Mouse (Mus musculus): Measurements from ENCODE around the gene Rad54l. TPM values are rescaled to one million over a fixed set of nuclear protein-coding genes. Genes with fewer than 3 reads are reported as not detected.

Rad54l gene
- polyA plus RNA-seq, 1 experiment from 2014 or later: 45.8 TPM

DNA sequence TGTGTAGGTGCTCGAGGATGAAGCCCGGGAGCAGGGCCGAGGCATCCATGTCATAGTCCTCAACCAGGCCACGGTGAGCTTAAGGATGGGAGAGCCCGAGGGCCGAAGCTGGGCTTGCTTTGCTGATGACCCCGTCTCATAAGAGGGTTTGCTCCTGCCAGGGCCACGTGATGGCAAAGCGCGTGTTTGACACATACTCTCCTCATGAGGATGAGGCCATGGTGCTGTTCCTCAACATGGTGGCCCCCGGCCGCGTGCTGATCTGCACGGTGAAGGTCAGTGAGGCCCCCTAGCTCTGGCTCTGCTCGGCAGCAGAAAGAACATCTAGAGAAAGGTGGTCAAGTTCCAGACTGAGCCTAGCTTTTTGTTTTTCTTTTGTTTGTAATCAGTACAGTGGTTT lies 29.2 kb upstream of the Rad54l start:
- WGBS: 94% methylated on average over 15 of the region's 15 CpGs
- Histone ChIP-seq H3K9ac (no peak overlapping the region), H3K36me3 (ENCODE audit: poor library complexity, severe bottlenecking) (peaks cover 61% of the 10 kb centered on the region)

DNA sequence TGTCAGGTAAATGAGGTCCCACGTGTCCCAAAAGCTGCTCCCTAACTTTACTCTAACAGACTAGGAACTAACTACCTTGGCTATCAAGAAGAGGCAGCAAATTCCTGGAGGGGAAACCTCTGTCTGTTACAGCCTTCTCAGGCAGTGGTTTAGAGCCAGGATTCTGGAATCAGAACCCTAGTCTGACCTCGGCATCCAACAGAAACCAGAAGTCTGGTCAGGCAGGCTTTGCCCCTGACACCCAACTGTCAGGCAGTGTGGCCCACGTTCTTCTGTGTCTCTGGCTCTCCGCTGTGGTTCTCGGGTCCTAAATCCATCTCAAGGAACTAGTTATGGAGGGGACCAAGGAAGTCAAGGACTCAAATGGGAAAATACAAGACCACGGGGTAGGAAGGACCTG lies 27.7 kb upstream of the Rad54l start, which contains the start of gene Lurap1:
Gene Lurap1 (minus strand): TSS at position 101 of the 400 bp plus-strand sequence.
- Histone ChIP-seq H3K4me1 (peaks cover 21% of the 10 kb centered on the region), H3K27ac (peak within 1 kb of the TSS; percentile 80), H3K4me3 (peak within 1 kb of the TSS; percentile 73), H3K9ac (peak within 1 kb of the TSS; percentile 91), H3K27me3 (no peaks in the 10 kb centered on the region), H3K4me2 (peak within 1 kb of the TSS; percentile 71), H3K36me3 (ENCODE audit: poor library complexity, severe bottlenecking) (peaks cover 46% of the 10 kb centered on the region), H3K9me3 (replicated peaks) (no peaks in the 10 kb centered on the region)
- 82% methylated on average over 6 of the region's 6 CpGs for WGBS
- ATAC-seq: no peak

More for the DNA sequence above, 29.2 kb upstream of the Rad54l start:
- Histone ChIP-seq H3K27ac (no peak overlapping the region), H3K9me3 (replicated peaks) (no peaks in the 10 kb centered on the region), H3K27me3 (no peaks in the 10 kb centered on the region), H3K4me2 (no peak overlapping the region), H3K4me3 (no peak overlapping the region), H3K4me1 (peaks cover 21% of the 10 kb centered on the region)
- no peak for ATAC-seq

DNA sequence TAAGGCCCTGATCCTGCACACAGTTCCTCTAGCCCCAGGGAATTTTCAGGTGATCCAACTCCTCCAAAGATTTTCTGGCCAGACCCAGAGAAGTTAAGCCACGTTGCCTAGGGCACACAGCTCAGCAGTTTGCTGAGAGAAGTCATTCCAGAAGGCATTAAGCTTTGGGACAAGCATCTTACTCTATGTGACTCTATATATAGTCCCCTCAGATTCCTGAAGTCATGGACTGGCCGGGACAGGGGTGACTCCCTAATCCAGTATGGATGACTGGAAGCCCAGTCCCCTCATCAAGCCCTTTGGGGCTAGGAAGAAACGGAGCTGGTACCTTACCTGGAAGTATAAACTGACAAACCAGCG lies 27.4 kb upstream of the Rad54l start:
- 20% methylated on average over 4 of the region's 4 CpGs for WGBS

DNA sequence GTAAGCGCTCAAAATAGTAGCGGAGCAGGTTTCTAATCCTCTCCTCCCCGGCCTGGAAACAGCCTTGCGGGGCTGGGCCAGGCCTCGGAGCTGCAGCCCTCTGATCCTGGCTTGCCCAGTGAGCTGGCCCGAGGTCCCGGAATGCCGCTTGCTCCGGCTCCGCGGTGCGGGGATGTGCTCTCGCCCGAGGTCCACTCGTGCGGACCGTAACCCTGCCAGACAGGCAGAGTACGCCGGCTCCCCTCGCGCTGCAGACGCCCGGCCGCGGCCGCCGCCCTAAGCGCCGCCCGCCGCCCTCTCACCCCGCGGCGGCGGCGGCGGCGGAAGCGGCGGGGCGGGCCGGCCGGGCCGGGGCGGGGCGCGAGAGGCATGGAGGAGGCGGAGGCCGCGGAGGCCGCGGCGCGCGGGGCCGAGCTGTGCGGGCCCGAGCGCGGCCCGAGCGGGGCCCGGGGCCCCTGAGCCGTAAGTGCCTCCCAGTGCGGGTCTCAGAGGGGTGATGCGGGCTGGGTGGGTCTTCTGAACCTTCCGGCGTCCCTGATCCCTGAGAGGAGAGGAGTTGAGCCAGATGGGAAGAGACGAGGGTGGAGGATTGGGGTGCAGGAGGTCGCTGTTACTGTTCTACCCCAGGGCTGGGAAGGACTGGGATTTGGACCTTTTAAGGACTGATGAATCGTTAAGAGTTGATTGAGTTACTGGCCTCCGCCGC lies 26.8 kb upstream of the Rad54l start:
- H3K4me1 ChIP-seq: peaks cover 21% of the 10 kb centered on the region
- peak overlapping the region; percentile 80 for H3K27ac ChIP-seq
- peak overlapping the region; percentile 71 for H3K4me2 ChIP-seq
- no peaks in the 10 kb centered on the region for H3K9me3 ChIP-seq (replicated peaks)
- peak overlapping the region; percentile 91 for H3K9ac ChIP-seq
- peak overlapping the region; percentile 73 for H3K4me3 ChIP-seq
- peak; percentile 93 for ATAC-seq
- under 1% methylated on average over 66 of the region's 73 CpGs for WGBS
- H3K27me3 ChIP-seq: no peaks in the 10 kb centered on the region
- H3K36me3 ChIP-seq (ENCODE audit: poor library complexity, severe bottlenecking): peaks cover 37% of the 10 kb centered on the region

More for the DNA sequence above, 27.4 kb upstream of the Rad54l start:
- Histone ChIP-seq H3K9ac (peak overlapping the region; percentile 91), H3K9me3 (replicated peaks) (no peaks in the 10 kb centered on the region), H3K27me3 (no peaks in the 10 kb centered on the region), H3K4me3 (peak overlapping the region; percentile 73), H3K36me3 (ENCODE audit: poor library complexity, severe bottlenecking) (peaks cover 42% of the 10 kb centered on the region), H3K4me2 (peak overlapping the region; percentile 71), H3K27ac (no peak overlapping the region), H3K4me1 (peaks cover 21% of the 10 kb centered on the region)
- ATAC-seq: no peak; the same call in 1 of the 2 replicates

DNA sequence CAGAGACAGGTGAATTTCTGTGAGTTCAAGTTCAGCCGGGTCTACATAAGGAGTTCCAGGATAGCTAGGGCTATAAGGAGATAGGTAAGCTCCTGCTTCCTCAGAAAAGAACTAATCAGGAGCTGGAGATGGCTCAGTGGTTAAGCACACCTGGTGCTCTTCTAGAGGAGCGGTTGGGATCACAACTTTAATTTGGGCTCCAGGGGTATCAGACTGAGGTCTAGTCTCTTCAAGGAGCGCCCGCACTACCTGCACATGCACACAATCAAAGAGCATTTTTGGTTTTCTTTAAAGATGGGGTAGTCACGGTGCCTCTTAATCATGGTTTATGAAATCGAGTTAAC lies 26.3 kb upstream of the Rad54l start:
- H3K4me3 ChIP-seq: peak overlapping the region; percentile 73
- H3K27me3 ChIP-seq: no peaks in the 10 kb centered on the region
- peaks cover 23% of the 10 kb centered on the region for H3K4me1 ChIP-seq
- ATAC-seq: peak; percentile 5; the same call in 1 of the 2 replicates
- H3K4me2 ChIP-seq: peak overlapping the region; percentile 71
- H3K9me3 ChIP-seq (replicated peaks): no peaks in the 10 kb centered on the region
- peak overlapping the region; percentile 91 for H3K9ac ChIP-seq
- H3K27ac ChIP-seq: no peak overlapping the region
- peaks cover 31% of the 10 kb centered on the region for H3K36me3 ChIP-seq (ENCODE audit: poor library complexity, severe bottlenecking)
- WGBS: 22% methylated on average over 6 of the region's 6 CpGs

DNA sequence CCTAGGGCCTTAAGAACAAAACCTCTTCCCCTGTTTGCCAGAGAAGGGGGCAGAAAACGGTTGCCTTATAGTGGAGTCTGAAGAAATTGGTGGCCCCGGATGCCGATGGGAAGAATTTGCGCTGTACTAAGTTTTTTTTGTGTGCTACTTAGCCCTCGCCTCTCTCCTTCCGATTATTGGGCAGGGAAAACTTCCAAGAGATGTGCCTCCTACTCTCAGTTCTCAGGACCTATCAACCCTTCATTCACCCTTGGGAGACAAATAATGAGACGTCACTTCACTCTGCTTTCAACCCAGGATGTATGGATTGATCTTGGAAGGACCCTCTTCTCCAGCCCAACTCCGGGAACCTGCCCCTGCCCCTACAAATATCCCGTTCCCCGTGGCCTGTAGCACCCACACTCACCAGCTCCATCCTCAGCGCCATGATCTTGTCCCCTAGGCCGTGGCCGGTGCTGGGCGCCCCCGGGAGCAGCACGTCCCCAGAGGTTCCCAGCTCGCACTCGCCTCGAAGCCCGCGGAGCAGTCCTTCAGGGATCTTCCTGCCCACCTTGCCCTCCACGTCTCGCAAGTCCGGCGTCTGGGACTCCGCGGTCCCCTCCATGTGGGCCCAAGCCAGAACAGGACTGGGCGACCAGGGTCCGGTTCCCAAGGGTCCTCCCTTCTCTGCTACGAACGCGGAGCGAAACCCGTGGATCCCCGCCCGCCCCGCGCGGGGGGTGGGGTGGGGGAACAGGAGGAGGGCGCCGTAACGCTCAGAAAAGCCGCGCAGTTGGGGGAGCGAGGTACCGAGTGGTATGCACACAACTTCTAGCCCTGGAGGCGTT lies 20.6 kb upstream of the Rad54l start:
- WGBS: under 1% methylated on average over 47 of the region's 47 CpGs

DNA sequence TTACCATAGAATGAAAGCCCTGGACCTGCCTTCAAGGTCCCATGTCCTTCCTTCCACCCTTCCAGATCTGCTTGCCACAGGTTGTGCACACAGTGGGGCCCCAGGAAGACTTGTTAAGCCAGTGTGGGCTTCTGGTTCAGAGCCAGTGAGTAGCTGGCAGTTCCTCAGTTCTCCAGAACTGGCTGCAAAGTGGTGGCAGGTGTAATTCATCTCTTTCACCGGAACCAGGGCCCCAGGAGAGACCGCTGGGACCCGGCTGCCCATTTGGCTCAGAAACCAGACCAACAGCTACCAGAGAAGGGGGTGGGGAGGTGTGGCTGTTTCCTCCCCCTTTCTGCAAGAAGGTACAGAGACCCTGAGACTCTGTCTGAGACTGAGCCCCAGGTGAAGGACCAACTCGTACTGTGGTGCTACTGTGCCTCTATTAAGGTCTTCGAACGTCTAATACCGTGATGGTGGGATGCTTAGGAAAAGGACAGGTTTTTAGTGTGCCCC lies 19.9 kb upstream of the Rad54l start:
- ATAC-seq: no peak
- H3K4me3 ChIP-seq: peak overlapping the region; percentile 64
- WGBS: 17% methylated on average over 7 of the region's 7 CpGs

More for the DNA sequence above, 20.6 kb upstream of the Rad54l start:
- Histone ChIP-seq H3K36me3 (ENCODE audit: poor library complexity, severe bottlenecking) (no peaks in the 10 kb centered on the region), H3K27me3 (peaks cover 9% of the 10 kb centered on the region), H3K9me3 (replicated peaks) (no peaks in the 10 kb centered on the region), H3K27ac (no peak overlapping the region), H3K4me2 (peak overlapping the region; percentile 95), H3K4me1 (peaks cover 18% of the 10 kb centered on the region), H3K4me3 (peak overlapping the region; percentile 64), H3K9ac (peak overlapping the region; percentile 78)
- peak; percentile 80 for ATAC-seq

DNA sequence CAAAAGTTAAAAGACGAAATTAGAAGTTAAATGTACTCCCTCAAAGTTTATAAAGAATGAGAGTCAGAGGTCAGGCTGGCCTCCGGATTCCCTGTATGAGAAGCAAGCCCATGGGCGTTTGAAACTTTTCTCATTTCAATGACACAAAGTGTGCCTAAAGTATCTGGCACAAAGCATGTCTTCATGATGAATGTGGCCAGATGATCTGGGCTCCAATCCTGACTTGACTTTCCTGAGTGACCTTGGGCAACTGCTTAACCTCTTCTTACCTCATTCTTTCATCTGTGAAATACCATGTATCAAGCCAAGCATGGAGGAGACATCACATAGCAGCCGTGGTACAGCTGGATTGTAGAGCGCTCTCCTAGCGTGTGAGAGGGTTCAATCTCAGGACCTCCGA lies 18.8 kb upstream of the Rad54l start:
- Histone ChIP-seq H3K9me3 (replicated peaks) (no peaks in the 10 kb centered on the region), H3K36me3 (ENCODE audit: poor library complexity, severe bottlenecking) (no peaks in the 10 kb centered on the region), H3K4me1 (peaks cover 18% of the 10 kb centered on the region), H3K27me3 (peaks cover 9% of the 10 kb centered on the region), H3K4me3 (no peak overlapping the region), H3K4me2 (no peak overlapping the region), H3K9ac (no peak overlapping the region), H3K27ac (no peak overlapping the region)
- 81% methylated on average over 7 of the region's 7 CpGs for WGBS
- ATAC-seq: no peak

More for the DNA sequence above, 19.9 kb upstream of the Rad54l start:
- Histone ChIP-seq H3K27ac (no peak overlapping the region), H3K4me1 (peaks cover 18% of the 10 kb centered on the region), H3K27me3 (peaks cover 9% of the 10 kb centered on the region), H3K9ac (no peak overlapping the region), H3K4me2 (peak overlapping the region; percentile 95), H3K36me3 (ENCODE audit: poor library complexity, severe bottlenecking) (no peaks in the 10 kb centered on the region), H3K9me3 (replicated peaks) (no peaks in the 10 kb centered on the region)

DNA sequence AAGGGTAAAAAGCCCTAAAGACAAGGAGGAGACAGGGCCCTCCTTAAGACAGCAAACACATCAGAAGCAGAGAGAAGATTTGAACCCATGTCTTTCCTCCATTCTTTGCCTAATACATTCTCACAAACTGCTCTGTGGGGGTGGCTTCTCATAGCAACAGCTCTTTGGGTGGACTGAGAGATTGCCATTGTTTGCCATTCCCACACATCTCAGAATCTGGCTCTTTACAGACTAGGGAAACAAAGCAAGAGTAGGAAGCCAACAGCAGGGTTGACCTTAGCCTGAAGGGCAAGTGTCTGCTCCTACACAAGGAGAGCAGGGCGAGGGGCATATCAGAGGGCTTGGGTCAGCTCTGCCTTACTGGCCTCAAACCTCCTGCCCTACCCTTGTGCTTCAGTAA lies 18.2 kb upstream of the Rad54l start:
- Histone ChIP-seq H3K9ac (no peak overlapping the region), H3K4me1 (peaks cover 18% of the 10 kb centered on the region), H3K4me2 (no peak overlapping the region), H3K36me3 (ENCODE audit: poor library complexity, severe bottlenecking) (no peaks in the 10 kb centered on the region), H3K27me3 (peaks cover 9% of the 10 kb centered on the region), H3K9me3 (replicated peaks) (no peaks in the 10 kb centered on the region), H3K4me3 (no peak overlapping the region), H3K27ac (no peak overlapping the region)
- WGBS: 79% methylated on average over 1 of the region's 1 CpGs
- ATAC-seq: no peak

DNA sequence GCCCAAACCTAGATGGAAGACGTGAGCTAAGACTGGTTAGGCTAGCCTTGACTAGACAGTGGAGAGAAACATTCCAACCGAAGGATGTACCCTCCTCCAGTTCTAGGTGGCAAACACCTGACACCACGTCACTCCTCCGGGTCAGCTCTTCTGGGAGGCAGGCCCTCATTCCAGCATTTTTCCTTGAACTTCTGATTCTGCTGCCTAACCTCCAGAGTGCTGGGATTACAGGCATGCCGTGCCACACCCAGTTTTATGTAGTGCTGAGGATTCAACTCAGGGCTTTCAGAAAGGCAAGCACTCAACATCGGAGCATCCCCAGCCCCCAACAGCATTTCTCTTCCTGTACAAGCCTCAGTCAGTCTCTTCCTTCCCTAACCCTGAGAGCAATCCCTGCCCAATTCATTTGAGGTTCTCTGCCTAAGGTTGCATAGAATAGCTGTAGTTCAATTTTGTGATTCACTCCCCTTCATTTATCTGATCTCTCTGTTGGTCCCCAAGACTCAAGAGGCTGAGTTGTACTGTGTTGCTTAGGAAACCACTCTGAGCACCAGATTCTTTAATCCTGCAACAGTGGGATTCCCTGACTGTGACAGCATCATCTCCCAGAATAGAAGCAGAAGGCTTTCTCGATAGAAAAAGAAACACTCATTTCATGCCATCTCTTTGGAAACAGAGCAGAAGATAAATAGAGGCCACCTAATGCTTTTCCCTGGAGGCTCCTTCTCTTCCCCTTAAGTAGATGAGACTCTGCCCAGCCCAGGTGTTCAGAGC lies 17.5 kb upstream of the Rad54l start:
- Histone ChIP-seq H3K36me3 (ENCODE audit: poor library complexity, severe bottlenecking) (no peaks in the 10 kb centered on the region), H3K9me3 (replicated peaks) (no peaks in the 10 kb centered on the region), H3K27me3 (peaks cover 9% of the 10 kb centered on the region), H3K4me2 (no peak overlapping the region), H3K4me1 (peaks cover 18% of the 10 kb centered on the region), H3K4me3 (no peak overlapping the region), H3K9ac (no peak overlapping the region), H3K27ac (no peak overlapping the region)
- 86% methylated on average over 7 of the region's 7 CpGs for WGBS
- ATAC-seq: no peak

DNA sequence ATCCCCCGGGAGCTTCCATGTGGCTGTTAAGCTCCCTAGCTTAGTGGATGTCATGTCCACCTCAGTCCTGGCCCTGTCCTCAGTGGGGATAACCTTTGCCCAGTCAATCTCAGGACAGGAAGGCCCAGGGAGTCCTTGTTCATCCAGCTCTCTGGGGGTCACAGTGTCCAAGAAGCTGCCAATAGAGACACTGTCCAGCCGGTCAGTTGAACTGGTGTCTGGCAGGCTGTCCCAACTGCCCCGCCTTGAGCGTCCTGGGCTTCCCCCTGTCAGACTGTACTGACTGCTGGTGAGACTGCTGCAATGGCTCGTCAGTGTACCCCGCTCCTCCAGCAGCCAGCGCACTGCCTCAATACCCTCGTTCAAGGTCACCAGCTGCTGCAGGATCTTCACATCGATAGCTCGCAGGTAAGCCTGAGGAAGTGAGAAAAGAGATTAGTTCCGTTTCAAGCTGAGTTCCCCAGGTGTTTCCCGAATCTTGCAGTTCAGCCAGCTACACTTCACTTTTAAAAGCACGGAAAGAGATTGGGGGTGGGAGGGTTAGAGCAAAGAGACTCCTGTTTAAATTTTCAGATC lies 14.0 kb upstream of the Rad54l start:
- Histone ChIP-seq H3K4me1 (no peaks in the 10 kb centered on the region), H3K36me3 (ENCODE audit: poor library complexity, severe bottlenecking) (no peaks in the 10 kb centered on the region), H3K4me2 (no peak overlapping the region), H3K27me3 (no peaks in the 10 kb centered on the region), H3K4me3 (no peak overlapping the region), H3K9ac (no peak overlapping the region), H3K27ac (no peak overlapping the region), H3K9me3 (replicated peaks) (no peaks in the 10 kb centered on the region)
- no peak for ATAC-seq
- WGBS: 57% methylated on average over 13 of the region's 13 CpGs
